Mouse (Mus musculus) hindbrain, postnatal 0 days (tissue): Measurements from ENCODE around the gene Fam117b. TPM values are rescaled to one million over a fixed set of nuclear protein-coding genes. Genes with fewer than 3 reads are reported as not detected.

Experiments used
- ATAC-seq: fragments of 200-750 bp; cut with Nextera tagmentation; 2 replicates; pipeline ENCODE4 v1.8.0; 2017; ENCODE audit warnings: mild to moderate bottlenecking, moderate TSS enrichment, moderate library complexity
- DNase-seq: peaks from one replicate; pipeline ENCODE4 v3.0.0-alpha.2; 2015; ENCODE audit warnings: low spot score
- H3K27ac ChIP-seq: fragments of 300-500 bp; sonication (generic); 2 replicates; pipeline ENCODE4 v1.5.1; 2014; ENCODE audit warnings: mild to moderate bottlenecking
- H3K27me3 ChIP-seq: fragments of 300-500 bp; sonication (generic); 2 replicates; pipeline ENCODE4 v1.6.1; 2014; ENCODE audit warnings: low read length, mixed read lengths; ENCODE audit not compliant: insufficient read depth
- H3K36me3 ChIP-seq: fragments of 300-500 bp; sonication (generic); 2 replicates; pipeline ENCODE4 v1.6.1; 2014; ENCODE audit warnings: low read length, mixed read lengths; ENCODE audit not compliant: insufficient read depth
- H3K4me1 ChIP-seq: fragments of 300-500 bp; sonication (generic); 2 replicates; pipeline ENCODE4 v1.6.1; 2014; ENCODE audit warnings: antibody characterized with exemption, low read length, mixed read lengths; ENCODE audit not compliant: insufficient read depth
- H3K4me2 ChIP-seq: fragments of 300-500 bp; sonication (generic); 2 replicates; pipeline ENCODE4 v1.6.1; 2014; ENCODE audit warnings: low read depth, mild to moderate bottlenecking, low read length, moderate library complexity, mixed read lengths
- H3K4me3 ChIP-seq: fragments of 300-500 bp; sonication (generic); 2 replicates; pipeline ENCODE4 v1.5.1; 2014; ENCODE audit warnings: low read length
- H3K9ac ChIP-seq: fragments of 300-500 bp; sonication (generic); replicated peaks from 2 replicates; pipeline ENCODE4 v1.6.1; 2014; ENCODE audit warnings: mild to moderate bottlenecking, low read length, moderate library complexity, mixed read lengths
- H3K9me3 ChIP-seq: fragments of 300-500 bp; sonication (generic); 2 replicates; pipeline ENCODE4 v1.6.1; 2016; ENCODE audit warnings: low read length, mixed read lengths
- CTCF ChIP-seq: IDR thresholded peaks from 2 replicates; pipeline ENCODE4 v1.5.1; 2016; ENCODE audit warnings: antibody characterized with exemption, control low read depth, low read depth
- WGBS: fragments of 180-500 bp; shearing (Covaris S2); extraction: QIAGEN DNeasy Blood & Tissue Kit; methylation state at CpG from one replicate; pipeline ENCODE4 v1.1.7; 2014; 5-methylcytosine and 5-hydroxymethylcytosine counted together
- polyA plus RNA-seq: library from polyadenylated mRNA; unstranded; fragments of >200 nt; fragmentation: Nextera tagmentation; extraction: Ambion mirVana; gene quantifications from 2 replicates; pipeline ENCODE4 v1.2.1, GENCODE M21; 2015
- total RNA-seq: library from RNA; depleted of rRNA; stranded (reverse); fragments of >200 nt; gene quantifications from 2 replicates; pipeline ENCODE4 v1.2.3, GENCODE M21; 2014

Fam117b gene
- total and polyA plus RNA-seq, 2 experiments from 2014 or later: 30.1 to 44.5 TPM

- Histone ChIP-seq H3K9me3 (no peaks in the 10 kb centered on the region), H3K36me3 (no peaks in the 10 kb centered on the region), H3K27ac (no peak overlapping the region), H3K4me1 (peaks cover 3% of the 10 kb centered on the region; the same call in 1 of the 2 replicates), H3K9ac (no peak overlapping the region), H3K4me3 (no peak overlapping the region), H3K4me2 (no peak overlapping the region), H3K27me3 (no peaks in the 10 kb centered on the region)
- DNase-seq: no peak
- no peak for TF ChIP-seq CTCF
- ATAC-seq: no peak
These were observed 24.8 kb upstream of the Fam117b start for GRCm38 (mm10) chr1:59888018-59888417.

GRCm38 (mm10) chr1:59891185-59891584 is 21.6 kb upstream of the Fam117b start:
- ATAC-seq (no peak), DNase-seq (no peak)
- TF ChIP-seq CTCF: no peak
- Histone ChIP-seq H3K4me1 (peaks cover 3% of the 10 kb centered on the region; the same call in 1 of the 2 replicates), H3K9me3 (no peaks in the 10 kb centered on the region), H3K27me3 (no peaks in the 10 kb centered on the region), H3K27ac (no peak overlapping the region), H3K4me3 (no peak overlapping the region), H3K4me2 (no peak overlapping the region), H3K9ac (no peak overlapping the region), H3K36me3 (no peaks in the 10 kb centered on the region)
- 74% methylated on average over 4 of the region's 4 CpGs for WGBS

GRCm38 (mm10) chr1:59892777-59893176 is 20.0 kb upstream of the Fam117b start:
- Histone ChIP-seq H3K27me3 (no peaks in the 10 kb centered on the region), H3K36me3 (no peaks in the 10 kb centered on the region), H3K4me3 (no peak overlapping the region), H3K9me3 (no peaks in the 10 kb centered on the region), H3K4me2 (no peak overlapping the region), H3K4me1 (no peaks in the 10 kb centered on the region), H3K9ac (no peak overlapping the region), H3K27ac (no peak overlapping the region)
- no peak for TF ChIP-seq CTCF
- DNase-seq (no peak), ATAC-seq (no peak)
- WGBS: 88% methylated on average over 8 of the region's 8 CpGs

GRCm38 (mm10) chr1:59894025-59894424 is 18.8 kb upstream of the Fam117b start:
- no peaks in the 10 kb centered on the region for H3K27me3 ChIP-seq
- H3K4me2 ChIP-seq: no peak overlapping the region
- DNase-seq (no peak), ATAC-seq (no peak)
- H3K9ac ChIP-seq: no peak overlapping the region
- TF ChIP-seq CTCF: no peak
- no peaks in the 10 kb centered on the region for H3K4me1 ChIP-seq
- WGBS: 89% methylated on average over 4 of the region's 4 CpGs
- H3K4me3 ChIP-seq: no peak overlapping the region
- H3K27ac ChIP-seq: no peak overlapping the region
- no peaks in the 10 kb centered on the region for H3K36me3 ChIP-seq
- no peaks in the 10 kb centered on the region for H3K9me3 ChIP-seq

- no peaks in the 10 kb centered on the region for H3K4me1 ChIP-seq
- no peaks in the 10 kb centered on the region for H3K36me3 ChIP-seq
- no peak for TF ChIP-seq CTCF
- no peaks in the 10 kb centered on the region for H3K9me3 ChIP-seq
- H3K27me3 ChIP-seq: no peaks in the 10 kb centered on the region
- no peak overlapping the region for H3K27ac ChIP-seq
- H3K4me2 ChIP-seq: no peak overlapping the region
- WGBS: 42% methylated on average over 4 of the region's 4 CpGs
- no peak overlapping the region for H3K4me3 ChIP-seq
- no peak overlapping the region for H3K9ac ChIP-seq
- DNase-seq: peak; percentile 18
- no peak for ATAC-seq
These were observed 17.4 kb upstream of the Fam117b start for GRCm38 (mm10) chr1:59895456-59895855.

- H3K9me3 ChIP-seq: no peaks in the 10 kb centered on the region
- TF ChIP-seq CTCF: no peak
- no peaks in the 10 kb centered on the region for H3K27me3 ChIP-seq
- no peaks in the 10 kb centered on the region for H3K4me1 ChIP-seq
- WGBS: 46% methylated on average over 5 of the region's 5 CpGs
- no peaks in the 10 kb centered on the region for H3K36me3 ChIP-seq
- H3K27ac ChIP-seq: no peak overlapping the region
- DNase-seq (no peak), ATAC-seq (no peak)
- H3K4me3 ChIP-seq: no peak overlapping the region
- no peak overlapping the region for H3K4me2 ChIP-seq
- no peak overlapping the region for H3K9ac ChIP-seq
These were observed 15.5 kb upstream of the Fam117b start for GRCm38 (mm10) chr1:59897147-59897798.

- Histone ChIP-seq H3K4me3 (no peak overlapping the region), H3K9ac (no peak overlapping the region), H3K4me2 (no peak overlapping the region), H3K36me3 (no peaks in the 10 kb centered on the region), H3K27ac (no peak overlapping the region), H3K9me3 (no peaks in the 10 kb centered on the region), H3K4me1 (no peaks in the 10 kb centered on the region), H3K27me3 (no peaks in the 10 kb centered on the region)
- DNase-seq: no peak
- ATAC-seq: no peak
- 90% methylated on average over 2 of the region's 2 CpGs for WGBS
- no peak for TF ChIP-seq CTCF
These were observed 13.1 kb upstream of the Fam117b start for GRCm38 (mm10) chr1:59899679-59900078.
